Mouse (Mus musculus) frontal cortex, adult 2 months (tissue): ENCODE measurements around the gene Fbln7. TPM values are rescaled to one million over a fixed set of nuclear protein-coding genes. Genes with fewer than 3 reads are reported as not detected.

ENCODE experiments used
- DNase-seq, 2 experiments: peaks; one replicate each; pipeline ENCODE4 v3.0.0; 2022; ENCODE audit warnings: low spot score in 1 of 2; ENCODE audit errors: extremely low spot score in 1 of 2
- polyA plus RNA-seq: library from polyadenylated mRNA; depleted of rRNA; stranded (reverse); fragments of >200 nt; gene quantifications from 2 replicates; pipeline ENCODE4 v1.2.3, GENCODE M21; 2012

The Fbln7 gene
- polyA plus RNA-seq, 1 experiment: 1.9 TPM

DNA sequence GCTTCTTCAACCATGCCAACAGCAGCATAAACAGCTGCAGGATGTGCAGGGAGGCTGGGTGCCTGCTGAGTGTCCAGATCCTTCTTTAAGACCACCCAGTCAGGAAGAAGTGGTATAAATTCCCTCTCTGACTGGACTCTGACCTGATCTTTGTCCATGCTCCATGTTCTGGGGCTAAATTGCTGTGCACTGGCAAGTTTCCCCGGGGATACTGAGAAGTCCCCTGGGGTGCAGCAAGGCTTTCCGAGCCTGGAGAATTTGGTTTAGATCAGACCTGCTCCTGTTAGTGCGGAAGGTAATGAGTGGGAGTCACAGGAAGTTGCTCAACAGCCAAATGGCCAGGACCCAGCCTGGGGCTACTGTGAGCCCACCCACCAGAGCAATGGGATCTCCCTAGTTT, 2.3 kb downstream of the Fbln7 start:
- no peak for DNase-seq

DNA sequence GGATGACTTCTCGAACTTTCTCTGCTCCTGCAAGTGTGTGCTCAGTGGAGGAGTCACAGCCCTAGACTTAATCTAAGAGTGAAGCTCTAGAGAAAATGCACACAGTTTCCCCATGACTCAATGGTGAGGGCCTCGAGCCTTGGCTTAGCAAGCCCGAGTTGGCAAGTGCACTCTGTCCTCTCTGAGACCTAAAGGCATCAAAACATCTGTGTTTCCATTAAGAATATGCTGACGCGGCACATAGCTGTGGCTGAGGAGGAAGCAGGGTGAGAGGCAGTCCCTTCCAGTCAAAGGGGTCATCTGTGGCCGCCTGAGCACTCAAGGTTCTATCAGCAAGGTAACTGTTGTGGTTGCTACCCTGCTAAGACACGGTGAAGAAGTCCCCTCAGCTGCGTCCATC, 8.9 kb downstream of the Fbln7 start:
- no peak for DNase-seq

DNA sequence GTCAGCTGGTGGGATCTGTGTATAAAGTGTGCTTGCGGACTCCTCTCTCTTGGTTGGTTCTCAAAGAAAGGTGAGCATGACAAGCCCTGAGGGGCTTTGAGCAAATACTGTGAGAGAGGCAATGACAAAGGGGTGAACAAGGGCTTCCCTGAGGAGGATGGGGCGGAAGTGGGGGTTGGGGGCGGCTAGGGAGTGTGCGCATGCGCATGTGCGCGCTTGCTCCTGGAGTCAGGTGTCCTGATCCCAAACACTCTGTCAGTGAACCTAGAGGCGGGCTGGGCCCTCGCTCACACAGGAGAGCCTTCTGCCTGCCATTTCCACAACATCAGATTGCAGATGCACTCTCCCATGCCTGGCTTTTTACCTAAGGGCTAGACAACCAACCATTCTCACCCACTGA, 9.5 kb downstream of the Fbln7 start:
- DNase-seq: no peak

DNA sequence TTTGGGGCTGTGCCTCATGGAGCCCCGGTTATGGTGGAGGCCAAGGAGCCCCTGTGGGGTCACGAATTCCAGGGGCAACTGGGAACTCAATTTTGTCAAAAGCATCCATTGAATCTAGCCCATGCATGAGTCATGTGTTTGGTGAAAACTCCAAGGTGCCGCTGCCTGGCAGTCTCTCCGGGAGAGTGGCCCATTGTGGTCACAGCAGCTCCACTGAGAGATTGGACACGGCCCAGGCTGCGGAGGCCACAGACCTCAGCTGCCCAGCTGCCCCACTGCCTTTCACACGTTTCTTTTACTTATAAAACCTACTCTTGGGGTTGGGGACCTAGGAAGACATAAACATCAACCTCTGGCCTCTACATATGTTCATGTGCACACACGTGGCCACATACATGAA, 12.7 kb downstream of the Fbln7 start:
- no peak for DNase-seq

DNA sequence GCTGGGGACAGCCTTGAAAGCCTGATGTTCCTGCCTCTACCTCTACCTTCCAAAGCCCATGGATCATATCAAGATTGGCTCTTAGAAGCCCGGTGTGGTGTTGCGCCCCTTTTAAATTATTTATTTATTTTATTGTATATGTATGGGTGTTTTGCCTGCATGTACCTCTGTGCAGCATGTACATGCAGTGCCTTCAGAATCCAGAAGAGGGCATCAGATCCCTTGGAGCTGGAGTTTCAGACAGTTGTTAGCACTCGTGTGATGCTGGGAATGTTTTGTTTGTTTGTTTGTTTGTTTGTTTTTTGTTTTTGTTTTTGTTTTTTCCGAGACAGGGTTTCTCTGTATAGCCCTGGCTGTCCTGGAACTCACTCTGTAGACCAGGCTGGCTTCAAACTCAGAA, 18.5 kb downstream of the Fbln7 start:
- DNase-seq: no peak

DNA sequence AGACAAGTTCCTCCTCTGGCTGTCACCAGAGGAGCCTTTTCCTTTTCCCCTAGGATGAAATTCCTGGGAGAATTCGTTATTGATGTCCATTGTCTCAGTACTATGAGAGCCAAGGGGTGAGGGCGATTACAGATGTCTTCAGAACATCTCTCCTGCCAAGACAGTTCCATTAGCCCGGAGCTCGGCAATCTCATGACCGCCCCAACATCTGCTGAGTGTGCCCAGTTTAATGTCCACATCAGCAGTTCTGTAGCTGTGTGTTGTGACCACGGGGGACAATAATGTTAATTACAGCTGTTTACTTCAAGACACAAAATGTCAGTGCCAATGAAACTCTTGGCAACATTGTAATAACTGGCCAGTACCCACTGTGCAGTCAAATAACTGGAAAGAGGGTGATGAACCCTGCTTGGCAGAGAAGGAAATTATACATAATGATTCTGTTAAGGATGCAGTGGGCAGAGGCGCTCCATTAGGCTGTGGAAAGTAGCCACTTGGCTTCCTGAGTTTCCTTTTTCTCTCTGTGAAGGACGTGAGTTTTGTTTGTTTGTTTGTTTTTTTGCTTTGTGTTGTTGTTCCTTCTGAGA, 22.5 kb downstream of the Fbln7 start:
- no peak for DNase-seq

DNA sequence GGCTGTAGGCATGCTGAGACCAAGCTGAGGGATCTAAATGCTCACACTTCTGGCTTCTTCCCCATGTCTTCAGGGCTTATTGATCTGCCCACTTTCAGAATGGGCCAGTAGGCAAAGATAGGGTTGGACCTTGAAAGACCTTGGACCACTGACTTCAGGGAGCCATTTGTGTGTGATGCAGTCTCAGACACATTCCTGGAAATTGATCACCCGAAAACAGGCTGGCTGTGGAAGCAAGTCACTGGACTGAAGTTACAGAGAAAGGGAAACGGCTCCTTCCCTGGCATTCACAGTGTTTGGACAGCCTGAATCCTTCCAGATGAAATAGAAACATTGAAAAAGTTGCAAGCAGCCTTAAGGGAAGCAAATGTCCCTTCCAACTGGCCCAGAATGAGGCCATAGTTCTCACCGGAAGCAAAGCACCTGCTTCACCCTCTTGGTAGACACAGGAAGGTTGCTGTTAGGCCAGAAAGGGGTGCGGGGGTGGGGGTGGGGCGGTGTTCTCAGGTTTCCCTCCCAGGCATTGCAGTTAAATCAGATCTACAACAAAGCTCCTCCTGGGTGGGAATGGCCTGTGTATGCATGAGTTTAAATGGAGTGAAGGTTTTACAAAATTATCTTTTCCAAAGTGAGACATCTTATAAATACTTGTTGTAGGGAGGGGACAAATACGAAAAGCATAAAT, 25.2 kb downstream of the Fbln7 start:
- no peak for DNase-seq

DNA sequence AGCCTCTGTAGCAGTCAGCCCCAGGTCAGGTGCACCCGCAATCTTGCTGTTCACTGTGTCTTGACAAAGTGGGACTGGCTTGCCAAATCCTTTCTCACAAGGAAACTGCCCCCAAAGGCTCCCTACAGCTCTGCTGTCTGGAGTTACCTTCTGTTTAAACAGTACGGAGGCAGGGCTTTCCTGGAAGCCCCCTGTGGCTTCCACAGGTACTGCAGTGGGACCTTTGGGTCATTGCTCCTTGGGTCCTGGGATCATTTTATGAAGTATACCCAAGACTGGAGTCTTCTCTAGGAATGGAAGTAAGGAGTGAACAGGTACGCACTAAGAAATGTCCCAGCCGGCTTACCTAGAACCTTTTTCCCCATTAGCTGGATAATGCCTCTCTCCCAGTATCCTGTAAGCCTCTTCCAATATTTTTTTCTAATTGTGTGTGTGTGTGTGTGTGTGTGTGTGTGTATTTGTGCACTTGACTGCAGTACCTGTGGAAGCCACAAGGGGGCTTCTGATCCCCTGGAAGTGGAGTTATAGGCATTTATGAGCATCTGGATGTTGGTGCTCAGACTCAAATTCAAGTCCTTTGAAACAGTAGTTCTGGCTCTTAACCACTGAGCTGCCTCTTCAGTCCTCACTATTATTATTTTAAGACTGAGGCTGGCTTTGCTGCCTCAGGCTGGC, 28.0 kb downstream of the Fbln7 start:
- no peak for DNase-seq

DNA sequence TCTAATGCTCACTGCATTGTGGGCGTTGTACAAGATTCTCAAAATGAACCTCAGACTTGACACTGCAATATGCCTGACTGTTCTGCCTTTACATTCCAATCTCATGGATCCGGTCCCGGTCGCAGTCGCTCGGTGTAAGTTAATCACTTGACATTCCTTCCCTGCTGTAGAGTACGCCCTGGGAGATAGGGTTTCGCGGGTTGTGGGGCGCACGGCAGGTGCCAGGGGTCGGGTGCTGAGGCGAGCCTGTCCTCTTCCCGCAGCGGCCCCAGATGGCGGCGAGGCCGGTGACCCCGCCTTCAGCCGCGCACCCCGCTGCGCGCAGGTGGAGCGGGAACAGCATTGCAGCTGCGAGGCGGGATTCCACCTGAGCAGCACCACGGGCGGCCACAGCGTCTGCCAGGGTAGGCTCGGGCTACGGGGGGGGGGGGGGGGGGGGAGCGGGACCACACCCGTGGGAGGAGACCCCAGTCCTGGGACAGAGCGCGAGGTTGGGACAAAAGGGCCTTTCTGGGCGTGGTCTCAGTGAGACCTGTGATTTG, 29.5 kb downstream of the Fbln7 start:
- DNase-seq: no peak

DNA sequence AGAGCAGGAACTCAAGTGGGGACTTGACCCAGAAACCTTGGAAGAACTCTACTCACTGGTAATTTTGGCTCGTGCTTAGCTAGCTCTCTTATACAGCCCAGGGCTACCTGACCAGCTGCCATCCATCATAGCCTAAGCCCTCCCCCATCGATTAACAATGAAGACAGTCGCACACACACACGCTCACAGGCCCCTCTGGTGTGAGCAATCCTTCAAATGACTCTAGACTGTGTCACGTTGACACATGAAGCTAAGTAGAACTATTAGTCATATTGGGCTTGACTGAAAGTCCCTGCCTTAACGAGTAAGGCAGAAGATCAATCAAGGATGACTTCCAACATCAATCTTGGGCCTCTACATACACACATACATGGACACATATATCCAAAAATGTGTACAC, 40.1 kb downstream of the Fbln7 start:
- DNase-seq: no peak

DNA sequence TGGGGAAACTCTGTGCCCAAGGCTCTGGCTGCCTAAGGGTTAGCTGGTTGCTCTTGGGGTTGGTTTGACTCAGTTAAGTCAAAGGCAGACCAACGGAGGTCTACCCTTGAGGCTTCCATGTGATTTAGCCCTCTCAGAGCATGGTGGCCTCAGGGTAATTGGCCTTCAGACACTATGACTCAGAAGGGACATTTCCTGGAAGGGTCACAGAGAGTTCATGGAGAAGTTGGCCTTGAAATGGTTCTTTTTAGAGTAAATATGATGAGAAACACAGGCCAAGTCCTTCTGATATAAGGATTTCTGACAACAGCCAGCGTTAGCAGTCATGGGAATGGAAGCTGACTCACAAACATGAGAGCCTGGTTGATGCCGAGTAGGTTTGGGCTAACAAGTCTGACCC, 40.9 kb downstream of the Fbln7 start:
- no peak for DNase-seq

DNA sequence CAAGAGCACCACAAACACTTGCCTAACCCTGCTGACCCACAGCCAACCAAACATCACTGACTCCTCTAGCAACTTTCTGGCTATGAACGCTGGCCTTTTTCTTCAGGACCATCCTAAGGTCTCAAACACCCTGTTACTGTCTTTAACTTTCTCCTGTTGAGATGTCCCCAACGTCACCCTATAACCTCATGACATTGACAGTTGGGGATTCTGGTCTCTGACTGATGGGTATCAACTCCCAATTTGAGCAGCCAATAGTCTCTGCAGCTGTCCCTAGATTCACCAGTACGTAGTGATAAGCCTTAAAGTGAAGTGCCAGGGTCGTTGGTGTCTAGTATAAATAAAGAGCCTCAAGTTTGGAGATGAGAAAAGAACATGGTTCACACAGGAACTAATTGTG, 52.2 kb downstream of the Fbln7 start:
- DNase-seq: no peak

DNA sequence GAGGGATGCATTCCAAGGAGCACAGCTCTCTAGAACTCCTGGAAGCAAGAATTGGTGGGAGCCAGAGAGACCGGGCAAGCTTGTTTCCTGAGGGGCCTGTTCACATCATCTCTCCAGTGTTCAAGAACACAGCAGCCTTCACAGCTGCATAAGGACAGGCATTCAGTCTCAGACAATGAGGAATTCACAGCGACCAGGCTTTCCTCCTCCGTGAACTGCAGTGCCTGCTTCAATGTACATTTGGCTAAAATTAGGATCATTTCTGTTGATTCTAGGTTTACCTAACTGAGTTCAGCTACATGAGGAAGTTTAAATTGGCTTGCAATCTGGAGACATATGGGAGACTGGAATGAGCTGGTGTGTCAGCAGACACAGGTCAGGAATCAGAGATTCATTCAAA, 53.7 kb downstream of the Fbln7 start:
- peak in 1 of 2 experiments; percentile 7 for DNase-seq

DNA sequence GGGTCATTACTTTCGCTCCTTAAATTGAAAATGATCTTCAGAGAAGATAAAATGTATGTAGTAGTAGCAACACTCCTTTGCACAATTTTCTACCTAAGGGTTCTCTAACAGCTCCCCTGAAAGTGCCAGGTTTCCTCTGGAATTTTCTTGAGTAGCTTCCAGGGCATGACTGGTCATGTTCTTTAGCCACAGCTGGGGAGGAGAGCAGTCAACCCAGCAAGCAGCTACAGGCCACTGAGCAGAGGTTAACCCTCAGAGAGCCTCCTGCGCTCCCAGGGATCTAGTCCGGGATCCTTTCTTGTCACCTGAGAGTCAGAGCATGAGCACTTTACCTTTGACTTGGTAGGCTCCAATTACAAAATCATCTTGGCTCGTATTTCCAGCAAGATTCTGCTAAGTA, 62.0 kb downstream of the Fbln7 start:
- DNase-seq: no peak

DNA sequence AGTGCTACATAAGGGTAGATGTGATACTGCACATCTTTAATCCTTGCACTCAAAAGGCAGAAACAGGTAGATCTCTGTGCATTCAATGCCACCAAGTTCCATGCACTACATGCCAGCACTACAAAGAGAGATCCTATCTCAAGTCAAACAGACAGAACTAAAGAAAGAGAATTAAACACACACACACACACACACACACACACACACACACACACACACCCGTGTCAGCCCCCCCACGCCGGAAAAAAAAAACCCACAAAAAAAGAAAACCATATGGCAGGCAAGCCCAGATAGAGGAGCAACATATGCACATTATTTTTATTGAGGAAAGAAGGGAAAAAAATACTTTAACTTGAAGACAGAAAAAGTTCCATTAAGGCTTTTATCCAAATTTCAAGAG, 65.7 kb downstream of the Fbln7 start:
- peak in 1 of 2 experiments; percentile 45 for DNase-seq

DNA sequence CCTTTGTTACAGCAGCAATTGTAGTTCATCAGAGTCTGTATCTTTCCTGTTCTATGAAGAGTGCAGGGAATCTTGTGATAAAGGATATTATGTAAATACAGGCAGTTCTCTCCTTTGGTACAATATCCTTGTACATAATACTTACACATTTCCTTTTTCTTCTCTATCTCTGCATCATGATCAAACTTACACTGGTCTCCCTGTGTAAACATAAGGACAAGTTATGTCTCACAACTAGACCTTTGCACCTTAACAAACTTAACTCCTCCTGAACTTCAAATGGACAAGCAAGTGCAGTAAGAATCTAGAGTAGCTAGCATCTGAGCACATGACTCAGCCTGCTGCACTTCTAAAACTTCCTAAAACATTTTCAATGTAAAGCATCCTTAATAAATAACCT, 67.9 kb downstream of the Fbln7 start:
- no peak for DNase-seq

DNA sequence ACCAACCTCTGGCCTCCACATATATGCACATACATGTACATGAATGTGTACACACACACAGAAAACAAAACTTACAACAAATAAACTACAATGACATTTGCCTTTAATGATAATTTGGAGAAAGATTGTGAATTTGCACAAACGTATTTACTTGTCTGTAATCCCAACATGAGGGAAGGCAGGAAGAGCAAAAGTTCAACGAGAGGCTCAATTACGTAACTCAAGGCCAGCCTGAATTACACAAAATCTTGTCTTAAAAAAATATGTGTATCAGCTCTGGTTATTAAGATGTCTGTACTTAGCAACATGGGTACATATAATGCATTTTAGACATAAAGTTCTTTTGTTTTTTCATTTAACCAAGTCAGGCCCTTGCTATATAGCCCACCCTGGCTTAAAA, 73.5 kb downstream of the Fbln7 start:
- no peak for DNase-seq

DNA sequence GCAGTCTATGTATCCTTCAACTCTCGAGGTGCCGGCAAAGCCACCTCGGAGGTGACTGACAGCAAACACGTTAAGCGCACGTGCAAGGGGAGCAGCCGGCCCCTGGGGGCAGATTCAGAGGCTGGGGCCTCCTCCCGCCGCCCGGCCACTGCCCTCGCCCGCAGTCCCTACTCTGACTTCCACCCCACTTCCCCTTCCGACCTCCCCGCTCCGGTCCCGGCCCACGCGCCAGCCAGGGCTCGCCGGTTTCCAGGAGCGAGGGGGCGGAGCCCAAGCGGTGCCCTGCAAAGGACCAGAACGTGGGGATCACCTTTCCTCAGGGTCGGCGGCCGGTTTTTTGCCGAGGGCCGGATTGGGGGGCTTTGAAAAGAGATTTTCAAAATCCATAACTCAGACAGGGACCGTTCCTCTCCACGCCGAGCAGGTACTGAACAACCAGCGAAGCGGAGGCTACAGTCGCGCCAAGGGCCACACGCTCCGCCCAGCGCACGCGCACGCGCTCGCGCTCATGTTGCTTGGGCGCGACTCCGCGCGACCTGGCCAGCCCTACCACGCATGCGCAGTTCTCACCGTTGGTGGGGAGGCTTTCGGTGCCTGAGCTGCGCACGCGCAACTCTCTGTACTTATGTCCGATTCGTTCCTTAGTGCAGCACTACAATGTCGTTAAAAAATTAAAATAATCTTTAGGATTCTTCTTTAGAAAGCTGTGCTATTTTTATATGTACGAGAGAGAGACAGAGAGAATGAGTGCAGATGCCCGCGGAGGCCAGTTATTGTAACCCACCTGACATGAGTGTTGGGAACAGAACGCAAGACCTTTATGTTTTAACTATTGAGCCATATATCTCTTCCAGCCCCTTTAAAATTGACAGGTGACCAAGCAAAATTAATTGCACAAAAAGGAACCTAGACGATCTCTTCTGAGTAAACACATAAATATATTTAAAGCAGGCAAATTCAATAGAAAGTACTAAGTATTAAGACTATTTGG, 81.1 kb downstream of the Fbln7 start, which contains the start of gene Zc3h8:
Gene Zc3h8, minus strand, starts transcription at position 540 of the 991 bp plus-strand sequence.
- peak; percentile 91 to 98 for DNase-seq
